Mouse (Mus musculus): ENCODE results near the gene Brat1.

- no peak for TF ChIP-seq CTCF (IDR thresholded peaks at IDR 0.05; ENCODE audit: low read depth, low read length)
- no peak for TF ChIP-seq POLR2A (IDR thresholded peaks at IDR 0.05; ENCODE audit: extremely low read depth, insufficient read depth, low read length)
Observed at GRCm38 (mm10) chr5:140733336-140733735, 28.5 kb downstream of the Brat1 start.

All from liver, adult 2 months (tissue).